Mouse (Mus musculus) small intestine, adult 2 months (tissue): ENCODE measurements at regions not wholly inside any gene's neighbourhood (a gene's known extent, or its start where the extent isn't known, plus 50 kb on each side); places are given as distances from the start of the nearest gene placed in this dataset.

ENCODE experiments used
- H3K27ac ChIP-seq: fragments of 200-500 bp; 2 replicates; pipeline ENCODE4 v1.5.1; 2012; ENCODE audit warnings: low read depth, low read length, control low read depth, inconsistent platforms; ENCODE audit not compliant: insufficient read depth
- H3K27me3 ChIP-seq: fragments of 200-500 bp; 2 replicates; pipeline ENCODE4 v1.6.1; 2012; ENCODE audit warnings: mild to moderate bottlenecking, moderate library complexity, low read length, inconsistent platforms; ENCODE audit not compliant: control insufficient read depth, insufficient read depth
- H3K36me3 ChIP-seq: fragments of 200-500 bp; 2 replicates; pipeline ENCODE4 v1.6.1; 2012; ENCODE audit warnings: mild to moderate bottlenecking, low read length, control low read depth, inconsistent platforms; ENCODE audit not compliant: control insufficient read depth, insufficient read depth
- H3K4me1 ChIP-seq: fragments of 200-500 bp; 2 replicates; pipeline ENCODE4 v1.6.1; 2012; ENCODE audit warnings: low read length, inconsistent platforms, mixed read lengths; ENCODE audit not compliant: control insufficient read depth, insufficient read depth, insufficient read length
- H3K4me3 ChIP-seq: fragments of 200-500 bp; 2 replicates; pipeline ENCODE4 v1.5.1; 2012; ENCODE audit warnings: low read depth, mild to moderate bottlenecking, control low read depth, inconsistent platforms, low read length, moderate library complexity
- CTCF ChIP-seq: fragments of 200-500 bp; IDR thresholded peaks from 2 replicates; pipeline ENCODE4 v1.5.1; 2012; ENCODE audit warnings: low read depth, mild to moderate bottlenecking, control low read depth, inconsistent platforms, low read length, moderate library complexity, mixed read lengths; ENCODE audit not compliant: insufficient replicate concordance, insufficient read length; ENCODE audit errors: extremely low read depth
- POLR2A ChIP-seq: fragments of 200-500 bp; IDR thresholded peaks from 2 replicates; pipeline ENCODE4 v1.6.1; 2012; ENCODE audit warnings: low read depth, mild to moderate bottlenecking, control low read depth, inconsistent platforms, low read length, moderate library complexity
- WGBS: fragments of 180-500 bp; shearing (Covaris S2); methylation state at CpG from one replicate; pipeline ENCODE4 v1.1.7; 2018; 5-methylcytosine and 5-hydroxymethylcytosine counted together

DNA sequence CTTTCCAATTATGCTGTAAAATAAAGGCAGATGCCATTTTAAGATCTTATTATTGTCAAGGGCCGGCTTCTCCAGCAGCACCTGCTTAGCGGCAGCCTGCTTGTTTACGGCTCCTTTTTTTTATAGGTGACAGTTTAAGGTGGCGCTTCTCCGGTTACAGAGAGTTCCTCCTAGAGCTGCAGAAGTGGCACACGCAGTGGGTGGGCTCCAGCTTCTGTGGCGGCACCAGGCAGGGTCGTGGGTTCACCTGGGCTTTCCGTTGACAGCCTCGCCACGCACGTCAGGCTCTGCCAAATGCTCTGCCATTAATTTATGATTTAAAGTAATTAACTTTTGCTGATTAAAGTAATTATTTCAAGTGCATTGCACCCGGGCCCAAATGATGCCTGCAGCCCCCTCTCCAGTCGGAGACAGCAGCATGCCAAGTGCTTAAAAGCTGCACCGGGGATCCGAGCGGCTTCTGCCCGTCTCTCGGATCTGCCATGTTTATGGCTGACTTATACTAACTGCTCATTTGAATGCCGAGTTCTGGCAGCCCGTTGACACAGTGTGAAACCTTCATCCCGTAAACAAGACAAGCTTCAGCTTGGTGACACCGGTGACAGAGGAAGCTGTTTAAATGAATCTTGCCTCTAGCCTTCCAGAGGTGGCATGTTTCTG, 291.8 kb upstream of the Mki67 start:
- WGBS = 16% methylated on average over 23 of the region's 23 CpGs
- no peak overlapping the region for H3K4me3 ChIP-seq
- no peak overlapping the region for H3K27ac ChIP-seq
- no peaks in the 10 kb centered on the region for H3K36me3 ChIP-seq
- H3K27me3 ChIP-seq = 0 out of 2 replicates have a peak, but pooled peaks cover 2% of the 10 kb centered on the region
- no peak for TF ChIP-seq CTCF
- TF ChIP-seq POLR2A = no peak
- H3K4me1 ChIP-seq = no peaks in the 10 kb centered on the region; the same call in 1 of the 2 replicates

DNA sequence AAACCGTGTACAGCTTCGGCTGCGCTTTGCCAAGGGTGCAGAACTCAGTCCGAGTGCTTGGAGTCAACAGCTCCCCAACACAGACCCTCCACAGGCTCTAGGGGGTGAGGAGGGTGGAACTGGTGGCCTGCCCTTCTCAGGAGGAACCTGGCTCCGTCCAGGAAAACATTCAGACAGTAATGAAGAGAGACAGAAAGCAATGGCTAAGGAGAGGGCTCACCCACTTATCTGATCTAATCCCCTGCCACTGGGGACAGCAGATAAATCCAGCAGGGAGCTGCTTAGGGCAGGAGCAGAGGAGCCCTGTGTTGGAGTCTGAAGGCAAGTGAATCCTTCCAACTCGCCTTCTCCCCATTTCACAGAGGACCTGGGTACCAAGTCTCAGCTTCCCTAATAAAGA, 292.3 kb upstream of the Mki67 start:
- Histone ChIP-seq H3K27me3 (0 out of 2 replicates have a peak, but pooled peaks cover 2% of the 10 kb centered on the region), H3K4me1 (no peaks in the 10 kb centered on the region; the same call in 1 of the 2 replicates), H3K4me3 (no peak overlapping the region), H3K36me3 (no peaks in the 10 kb centered on the region), H3K27ac (no peak overlapping the region)
- TF ChIP-seq POLR2A (no peak), CTCF (no peak)
- 31% methylated on average over 6 of the region's 6 CpGs for WGBS

DNA sequence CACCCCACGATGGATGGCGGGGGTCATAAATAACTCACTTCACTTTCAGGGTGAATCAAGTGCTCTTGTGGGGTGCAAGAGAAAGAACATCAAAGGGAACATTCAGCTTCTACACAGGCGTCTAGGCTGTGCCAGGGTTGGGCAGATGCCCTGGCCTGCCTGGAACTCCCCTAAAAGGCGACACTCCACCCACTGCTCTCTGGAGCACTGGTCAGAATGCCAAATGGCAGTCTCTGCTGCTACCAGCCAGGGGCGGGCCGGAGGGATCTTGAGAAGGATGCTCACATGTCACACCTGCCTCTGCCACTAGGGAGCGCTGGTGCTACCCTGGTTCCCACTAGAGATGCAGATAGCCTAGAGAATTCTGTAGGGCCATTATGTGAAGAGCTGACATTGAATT, 293.9 kb upstream of the Mki67 start:
- Histone ChIP-seq H3K27me3 (0 out of 2 replicates have a peak, but pooled peaks cover 2% of the 10 kb centered on the region), H3K27ac (no peak overlapping the region), H3K4me1 (no peaks in the 10 kb centered on the region; the same call in 1 of the 2 replicates), H3K4me3 (no peak overlapping the region), H3K36me3 (no peaks in the 10 kb centered on the region)
- 45% methylated on average over 7 of the region's 7 CpGs for WGBS
- no peak for TF ChIP-seq POLR2A
- TF ChIP-seq CTCF = no peak

DNA sequence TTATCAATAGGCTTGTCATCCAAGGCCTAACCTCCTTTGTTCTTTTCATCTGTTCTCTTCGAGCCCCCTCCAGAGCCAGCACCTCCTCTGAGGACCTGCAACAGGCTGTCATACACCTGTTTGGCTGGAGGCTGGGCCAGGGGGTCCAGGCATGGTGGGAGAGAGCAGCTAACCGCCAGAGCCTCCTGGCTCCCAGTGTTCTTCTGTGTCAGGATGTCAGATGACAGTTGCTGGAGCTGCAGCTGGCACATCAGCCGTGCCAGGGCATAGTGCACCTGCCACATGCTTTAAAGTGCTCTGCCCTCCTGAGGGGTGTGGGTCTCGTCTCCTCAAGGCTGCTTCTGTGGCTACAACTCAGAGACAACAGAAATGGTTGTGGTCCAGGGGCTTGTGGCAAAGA, 298.5 kb upstream of the Mki67 start:
- Histone ChIP-seq H3K4me3 (no peak overlapping the region), H3K27ac (no peak overlapping the region), H3K4me1 (no peaks in the 10 kb centered on the region), H3K36me3 (no peaks in the 10 kb centered on the region), H3K27me3 (no peaks in the 10 kb centered on the region)
- no peak for TF ChIP-seq CTCF
- TF ChIP-seq POLR2A = no peak
- WGBS = 49% methylated on average over 4 of the region's 4 CpGs

DNA sequence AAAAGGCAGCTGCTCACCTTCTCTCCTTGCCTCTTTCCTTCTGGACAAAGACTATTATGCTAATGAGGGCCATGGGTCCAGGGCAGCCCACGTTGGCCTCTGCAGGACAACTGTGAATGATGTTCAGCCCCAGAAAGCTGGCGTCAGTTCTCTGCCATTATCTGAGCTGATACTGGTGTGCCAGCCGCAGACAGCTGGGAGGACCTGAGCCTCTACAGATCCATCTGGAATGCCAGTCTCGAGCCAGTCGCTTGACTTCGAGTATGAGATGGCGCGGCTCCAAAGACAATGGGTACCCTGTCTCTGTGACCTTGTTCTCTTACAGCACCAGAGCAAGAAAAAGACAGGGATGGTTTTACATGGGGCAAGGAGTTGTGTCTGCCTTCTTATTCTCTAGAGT, 300.8 kb upstream of the Mki67 start:
- H3K4me1 ChIP-seq = no peaks in the 10 kb centered on the region
- H3K27me3 ChIP-seq = no peaks in the 10 kb centered on the region
- H3K4me3 ChIP-seq = no peak overlapping the region
- H3K36me3 ChIP-seq = no peaks in the 10 kb centered on the region
- TF ChIP-seq POLR2A (no peak), CTCF (no peak)
- WGBS = 74% methylated on average over 8 of the region's 8 CpGs
- no peak overlapping the region for H3K27ac ChIP-seq

DNA sequence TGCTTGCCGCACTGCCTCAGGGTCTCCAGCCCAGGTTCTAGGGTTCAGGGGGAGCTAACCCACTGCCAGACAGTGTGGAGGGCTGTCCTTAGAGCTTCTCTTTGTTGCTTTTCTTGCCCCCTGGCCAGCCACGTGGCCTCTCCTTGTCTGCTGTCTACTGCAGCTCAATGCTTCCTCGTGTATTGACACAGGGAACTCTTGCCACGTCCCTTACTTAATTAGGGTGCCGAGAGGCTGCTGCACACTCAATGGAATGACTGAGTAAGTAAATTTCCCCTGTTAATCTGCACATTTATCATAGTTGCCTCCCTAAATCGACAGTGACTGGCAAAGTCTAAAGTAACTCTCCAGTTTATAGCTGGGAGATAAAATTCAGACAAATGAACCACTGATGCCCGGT, 304.4 kb upstream of the Mki67 start:
- H3K4me3 ChIP-seq = no peak overlapping the region
- WGBS = 34% methylated on average over 7 of the region's 7 CpGs
- H3K4me1 ChIP-seq = no peaks in the 10 kb centered on the region
- TF ChIP-seq CTCF (no peak), POLR2A (no peak)
- H3K36me3 ChIP-seq = no peaks in the 10 kb centered on the region
- H3K27ac ChIP-seq = no peak overlapping the region
- no peaks in the 10 kb centered on the region for H3K27me3 ChIP-seq

DNA sequence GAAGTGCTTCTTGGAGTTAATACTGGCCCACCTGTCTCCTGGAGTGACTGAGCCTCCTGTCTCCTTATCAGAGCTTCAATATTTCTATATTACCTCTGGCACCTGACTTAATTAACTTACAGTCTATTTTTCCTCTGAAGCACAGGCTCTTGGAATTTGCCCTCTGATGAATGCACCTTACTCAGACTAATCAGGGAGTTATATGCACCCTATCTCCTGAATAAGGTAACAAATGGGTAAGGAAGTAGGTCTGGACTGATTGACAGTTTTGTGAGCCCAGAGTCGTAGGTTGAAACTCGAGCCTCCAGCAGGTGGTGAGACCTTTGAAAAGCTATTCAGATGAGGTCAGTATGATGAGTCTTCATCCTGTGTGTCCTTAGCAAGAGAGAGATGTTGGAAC, 304.9 kb upstream of the Mki67 start:
- Histone ChIP-seq H3K27ac (no peak overlapping the region), H3K4me3 (no peak overlapping the region), H3K4me1 (no peaks in the 10 kb centered on the region), H3K36me3 (no peaks in the 10 kb centered on the region), H3K27me3 (no peaks in the 10 kb centered on the region)
- WGBS = 16% methylated on average over 2 of the region's 2 CpGs
- TF ChIP-seq POLR2A (no peak), CTCF (no peak)
